Mouse (Mus musculus) liver, embryonic 14.5 days (tissue): ENCODE measurements around the gene Tox2. TPM values are rescaled to one million over a fixed set of nuclear protein-coding genes. Genes with fewer than 3 reads are reported as not detected.

Experiments
- ATAC-seq: fragments of 200-750 bp; cut with Nextera tagmentation; 2 replicates; pipeline ENCODE4 v1.8.0; 2017; ENCODE audit warnings: moderate number of reproducible peaks, mild to moderate bottlenecking, moderate library complexity; ENCODE audit not compliant: insufficient read depth
- DNase-seq, 3 experiments: peaks; one replicate each; pipeline ENCODE4 v3.0.0-alpha.2; 2012 to 2013; ENCODE audit warnings: low read depth in 3 of 3, low spot score in 3 of 3
- H3K27ac ChIP-seq: fragments of 300-500 bp; sonication (generic); 2 replicates; pipeline ENCODE4 v1.5.1; 2014; ENCODE audit warnings: moderate library complexity, mild to moderate bottlenecking, control low read depth, inconsistent platforms
- H3K27me3 ChIP-seq: fragments of 300-500 bp; sonication (generic); 2 replicates; pipeline ENCODE4 v1.6.1; 2014; ENCODE audit warnings: mild to moderate bottlenecking, low read length, moderate library complexity; ENCODE audit not compliant: control insufficient read depth, insufficient read depth
- H3K36me3 ChIP-seq: fragments of 300-500 bp; sonication (generic); replicated peaks from 2 replicates; pipeline ENCODE4 v1.6.1; 2014; ENCODE audit warnings: low read depth; ENCODE audit not compliant: control insufficient read depth, insufficient read depth
- H3K4me1 ChIP-seq, 2 experiments: fragments of 200-500 bp in 1 of 2; fragments of 300-500 bp in 1 of 2; sonication (generic) in 1 of 2; replicated peaks; 2 replicates each; pipeline ENCODE4 v1.6.1; 2012 to 2014; ENCODE audit warnings: antibody characterized with exemption in 1 of 2, inconsistent platforms in 1 of 2, low read length in 1 of 2; ENCODE audit not compliant: control insufficient read depth in 2 of 2, insufficient read depth in 2 of 2
- H3K4me2 ChIP-seq: fragments of 300-500 bp; sonication (generic); 2 replicates; pipeline ENCODE4 v1.6.1; 2014; ENCODE audit warnings: low read depth, mild to moderate bottlenecking, control low read depth, moderate library complexity
- H3K4me3 ChIP-seq, 2 experiments: fragments of 200-500 bp in 1 of 2; fragments of 300-500 bp in 1 of 2; sonication (generic) in 1 of 2; 2 replicates each; pipeline ENCODE4 v1.5.1; 2012 to 2014; ENCODE audit warnings: low read depth in 2 of 2, low read length in 2 of 2, mild to moderate bottlenecking in 2 of 2, control low read depth in 1 of 2, inconsistent platforms in 1 of 2, moderate library complexity in 1 of 2; ENCODE audit not compliant: insufficient read depth in 1 of 2
- H3K9ac ChIP-seq: fragments of 300-500 bp; sonication (generic); replicated peaks from 2 replicates; pipeline ENCODE4 v1.6.1; 2014; ENCODE audit warnings: mild to moderate bottlenecking, control low read depth, moderate library complexity
- H3K9me3 ChIP-seq: fragments of 300-500 bp; sonication (generic); 2 replicates; pipeline ENCODE4 v1.6.1; 2016; ENCODE audit warnings: low read length, mixed read lengths; ENCODE audit not compliant: control insufficient read depth
- CTCF ChIP-seq: IDR thresholded peaks from 2 replicates; pipeline ENCODE4 v1.5.1; 2016; ENCODE audit warnings: antibody characterized with exemption, low read depth, control low read depth
- EP300 ChIP-seq: IDR thresholded peaks from 2 replicates; pipeline ENCODE4 v1.6.1; 2016; ENCODE audit warnings: antibody characterized with exemption, low read depth
- WGBS: fragments of 180-500 bp; shearing (Covaris S2); extraction: QIAGEN DNeasy Blood & Tissue Kit; methylation state at CpG from one replicate; pipeline ENCODE4 v1.1.7; 2014; ENCODE audit not compliant: insufficient replicate concordance; 5-methylcytosine and 5-hydroxymethylcytosine counted together
- polyA plus RNA-seq, 2 experiments: library from polyadenylated mRNA; depleted of rRNA in 1 of 2; stranded (reverse) in 1 of 2; unstranded in 1 of 2; fragments of >200 nt; fragmentation: Nextera tagmentation in 1 of 2; extraction: Ambion mirVana in 1 of 2; gene quantifications; 2 replicates each; pipeline versions ENCODE4 v1.2.1 to v1.2.3; 2012 to 2014

Gene Tox2
- polyA plus RNA-seq, 2 experiments = 0.25 to 0.71 TPM

GRCm38 (mm10) chr2:163310163-163310688, 107.3 kb downstream of the Tox2 start:
- no peak for DNase-seq

GRCm38 (mm10) chr2:163317281-163317680, 114.4 kb downstream of the Tox2 start:
- TF ChIP-seq CTCF = no peak
- TF ChIP-seq EP300 = no peak

More at GRCm38 (mm10) chr2:163310163-163310688, 107.3 kb downstream of the Tox2 start:
- H3K36me3 ChIP-seq = no peaks in the 10 kb centered on the region
- no peak overlapping the region for H3K27ac ChIP-seq
- peak; percentile 38 for TF ChIP-seq CTCF
- no peak for TF ChIP-seq EP300
- 50% methylated on average over 11 of the region's 11 CpGs for WGBS
- H3K27me3 ChIP-seq = no peaks in the 10 kb centered on the region
- no peak overlapping the region for H3K4me3 ChIP-seq
- H3K9me3 ChIP-seq = no peaks in the 10 kb centered on the region
- no peak overlapping the region for H3K9ac ChIP-seq
- H3K4me1 ChIP-seq = no peaks in the 10 kb centered on the region
- ATAC-seq = no peak
- no peak overlapping the region for H3K4me2 ChIP-seq

GRCm38 (mm10) chr2:163318777-163319176, 115.9 kb downstream of the Tox2 start:
- Histone ChIP-seq H3K9me3 (no peaks in the 10 kb centered on the region), H3K4me2 (no peak overlapping the region), H3K27me3 (no peaks in the 10 kb centered on the region), H3K9ac (no peak overlapping the region), H3K36me3 (no peaks in the 10 kb centered on the region), H3K4me1 (no peaks in the 10 kb centered on the region), H3K27ac (no peak overlapping the region), H3K4me3 (no peak overlapping the region)
- 64% methylated on average over 3 of the region's 3 CpGs for WGBS
- TF ChIP-seq EP300 = no peak
- TF ChIP-seq CTCF = 0 out of 2 replicates have a peak, but pooled peaks have one; percentile 2
- DNase-seq (no peak), ATAC-seq (no peak)

More at GRCm38 (mm10) chr2:163317281-163317680, 114.4 kb downstream of the Tox2 start:
- Histone ChIP-seq H3K27me3 (no peaks in the 10 kb centered on the region), H3K4me3 (no peak overlapping the region), H3K9me3 (no peaks in the 10 kb centered on the region), H3K9ac (no peak overlapping the region), H3K4me2 (no peak overlapping the region), H3K27ac (no peak overlapping the region), H3K36me3 (no peaks in the 10 kb centered on the region), H3K4me1 (no peaks in the 10 kb centered on the region)
- ATAC-seq (no peak), DNase-seq (no peak)
- 60% methylated on average over 4 of the region's 4 CpGs for WGBS

GRCm38 (mm10) chr2:163323163-163323562, 120.2 kb downstream of the Tox2 start:
- no peak for TF ChIP-seq CTCF
- TF ChIP-seq EP300 = no peak
- Histone ChIP-seq H3K27me3 (no peaks in the 10 kb centered on the region), H3K9ac (no peak overlapping the region), H3K4me1 (no peaks in the 10 kb centered on the region), H3K4me3 (no peak overlapping the region), H3K27ac (no peak overlapping the region), H3K9me3 (no peaks in the 10 kb centered on the region), H3K36me3 (no peaks in the 10 kb centered on the region), H3K4me2 (no peak overlapping the region)
- no peak for ATAC-seq
- WGBS = 27% methylated on average over 1 of the region's 1 CpGs
- no peak for DNase-seq

GRCm38 (mm10) chr2:163330742-163331141, 127.8 kb downstream of the Tox2 start:
- no peaks in the 10 kb centered on the region for H3K27me3 ChIP-seq
- no peak for TF ChIP-seq EP300
- TF ChIP-seq CTCF = peak; percentile 72
- H3K4me1 ChIP-seq = no peaks in the 10 kb centered on the region
- no peaks in the 10 kb centered on the region for H3K36me3 ChIP-seq
- H3K9ac ChIP-seq = no peak overlapping the region
- no peak overlapping the region for H3K4me2 ChIP-seq
- peak in 1 of 3 experiments; percentile 12 for DNase-seq
- no peak overlapping the region for H3K27ac ChIP-seq
- H3K4me3 ChIP-seq = no peak overlapping the region
- WGBS = 22% methylated on average over 7 of the region's 7 CpGs
- no peaks in the 10 kb centered on the region for H3K9me3 ChIP-seq
- no peak for ATAC-seq
